8 mouse cellular contexts compared by ENCODE assay signal in the genomic region with DNA sequence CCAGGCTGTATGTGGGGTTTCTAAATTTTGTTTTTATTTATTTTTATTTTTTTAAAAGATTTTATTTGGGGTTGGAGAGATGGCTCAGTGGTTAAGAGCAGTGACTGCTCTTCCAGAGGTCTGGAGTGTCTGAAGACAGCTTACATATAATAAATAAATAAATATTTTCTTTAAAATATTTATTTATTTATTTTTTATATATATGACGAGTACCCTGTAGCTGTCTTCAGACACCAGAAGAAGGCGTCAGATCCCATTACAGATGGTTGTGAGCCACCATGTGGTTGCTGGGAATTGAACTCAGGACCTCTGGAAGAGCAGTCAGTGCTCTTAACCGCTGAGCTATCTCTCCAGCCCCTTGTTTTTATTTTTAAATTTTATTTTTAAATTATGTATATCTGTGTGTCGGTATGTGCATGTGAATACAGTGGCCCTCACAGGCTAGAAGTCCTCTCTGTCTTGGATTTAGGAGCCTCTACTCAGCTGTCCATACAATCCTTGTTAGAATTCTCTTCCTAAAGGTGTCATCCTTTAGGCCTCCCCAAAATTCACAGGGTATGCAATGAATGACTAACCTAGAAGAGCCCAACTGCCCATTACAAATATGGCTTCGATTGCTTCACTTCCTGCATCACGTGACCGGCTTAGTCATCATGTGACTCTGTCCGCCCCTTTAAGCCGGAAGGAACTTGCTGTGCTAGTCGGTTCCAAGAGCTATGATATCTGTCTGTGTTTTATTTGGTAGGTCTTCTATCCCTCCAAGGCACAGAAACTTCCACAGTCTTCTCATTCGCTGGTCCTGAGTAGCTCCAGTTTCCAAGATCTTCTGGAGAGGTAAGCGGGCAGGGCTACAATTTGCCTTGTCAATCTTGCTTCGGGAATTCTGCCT. TPM values are rescaled to one million over a fixed set of nuclear protein-coding genes. Genes with fewer than 3 reads are reported as not detected.
DNase-seq lines count a peak whose midpoint lies in the region; ATAC-seq and TF ChIP-seq lines count a peak whose summit lies in the region.

A gene (plus strand): TSS at position 676 of the 889 bp plus-strand sequence.

- TF ChIP-seq CTCF in cerebellum, adult 2 months (IDR thresholded peaks at IDR 0.05; ENCODE audit: borderline replicate concordance, insufficient read depth, low read depth, low read length), result no peak
- no peak for TF ChIP-seq CTCF in forebrain, postnatal 0 days (IDR thresholded peaks at IDR 0.05; ENCODE audit: low read depth)

- H3K27ac ChIP-seq in cerebellum, adult 2 months (ENCODE audit: insufficient read depth, low read length), result no peak within 1 kb of the TSS
- peak within 1 kb of the TSS; percentile 66 for H3K27ac ChIP-seq in forebrain, postnatal 0 days (ENCODE audit: low read depth, low read length)
- 0 out of 2 replicates have a peak within 1 kb of the TSS, but pooled peaks have one; percentile 3 for H3K27ac ChIP-seq in lung, embryonic 16.5 days (ENCODE audit: low read length)

- peak within 1 kb of the TSS; percentile 72 for H3K4me3 ChIP-seq in cerebellum, adult 2 months (replicated peaks; ENCODE audit: insufficient read depth, low read depth, low read length)
- peak within 1 kb of the TSS; percentile 58 for H3K4me3 ChIP-seq in forebrain, postnatal 0 days (ENCODE audit: low read depth, low read length)
- peak within 1 kb of the TSS; percentile 60 for H3K4me3 ChIP-seq in lung, embryonic 16.5 days (ENCODE audit: low read length)

- H3K4me1 ChIP-seq in cerebellum, adult 2 months (ENCODE audit: control insufficient read depth, insufficient read depth, low read length), result no peaks in the 10 kb centered on the region; the same call in 1 of the 2 replicates
- H3K4me1 ChIP-seq in forebrain, postnatal 0 days (ENCODE audit: insufficient read depth), result peaks cover 4% of the 10 kb centered on the region
- peaks cover 4% of the 10 kb centered on the region for H3K4me1 ChIP-seq in lung, embryonic 16.5 days (replicated peaks; ENCODE audit: control insufficient read depth, insufficient read depth, low read length)

- TF ChIP-seq POLR2A in cerebellum, adult 2 months (IDR thresholded peaks at IDR 0.05; ENCODE audit: borderline replicate concordance, insufficient read depth, low read length), result peak; percentile 50; the same call in 1 of the 2 replicates

- peak; percentile 95 for DNase-seq in MEL-GATA-1-ER (ENCODE audit: extremely low read depth, low read depth)
- peak; percentile 86 to 89 for DNase-seq in cerebellum, adult 2 months
- DNase-seq in forebrain, postnatal 0 days, result peak; percentile 96
- DNase-seq in layer of hippocampus, adult 9-10 months (ENCODE audit: low spot score), result peak; percentile 85
- DNase-seq in ovary, postnatal 10 days (ENCODE audit: low spot score), result peak; percentile 72
- DNase-seq in thymus, postnatal 10 days (ENCODE audit: low spot score in 2 of 2), result peak; percentile 75 to 86

- 21% methylated on average over 13 of the region's 13 CpGs for WGBS in cerebellum, adult 2 months
- WGBS in forebrain, postnatal 0 days, result 24% methylated on average over 13 of the region's 13 CpGs
- 21% methylated on average over 13 of the region's 13 CpGs for WGBS in lung, embryonic 16.5 days

- peak within 1 kb of the TSS; percentile 66 for H3K9ac ChIP-seq in forebrain, postnatal 0 days
- peak within 1 kb of the TSS; percentile 73 for H3K9ac ChIP-seq in lung, embryonic 16.5 days (ENCODE audit: low read length)

- ATAC-seq in forebrain, postnatal 0 days, result peak; percentile 94
- peak; percentile 88 to 89 for ATAC-seq in hematopoietic stem cell, adult 5-6 weeks (replicated peaks in 1 of 2; ENCODE audit: insufficient read depth in 1 of 2, low FRiP score in 2 of 2, low TSS enrichment in 1 of 2, low read depth in 1 of 2, poor library complexity in 2 of 2, severe bottlenecking in 2 of 2)
- ATAC-seq in lung, embryonic 16.5 days (ENCODE audit: low read depth), result peak; percentile 91

- H3K27me3 ChIP-seq in cerebellum, adult 2 months (ENCODE audit: control insufficient read depth, insufficient read depth, low read length), result no peaks in the 10 kb centered on the region
- no peaks in the 10 kb centered on the region for H3K27me3 ChIP-seq in forebrain, postnatal 0 days (ENCODE audit: insufficient read depth, low read length)
- H3K27me3 ChIP-seq in lung, embryonic 16.5 days (ENCODE audit: control insufficient read depth, insufficient read depth, low read depth, low read length), result no peaks in the 10 kb centered on the region

- H3K36me3 ChIP-seq in forebrain, postnatal 0 days (ENCODE audit: insufficient read depth), result peaks cover 28% of the 10 kb centered on the region
- no peaks in the 10 kb centered on the region; the same call in 1 of the 2 replicates for H3K36me3 ChIP-seq in lung, embryonic 16.5 days (ENCODE audit: control insufficient read depth, insufficient read depth, low read length)

- peak within 1 kb of the TSS; percentile 70 for H3K4me2 ChIP-seq in forebrain, postnatal 0 days (ENCODE audit: low read depth)
- peak within 1 kb of the TSS; percentile 82 for H3K4me2 ChIP-seq in lung, embryonic 16.5 days (ENCODE audit: low read depth, low read length)

- H3K9me3 ChIP-seq in forebrain, postnatal 0 days (ENCODE audit: low read length), result no peaks in the 10 kb centered on the region
- no peaks in the 10 kb centered on the region for H3K9me3 ChIP-seq in lung, embryonic 16.5 days (ENCODE audit: control insufficient read depth, low read length)

RNA-seq across cellular contexts. Expression of the gene that starts here (rescaled TPM):
- 69.2 and 69.8 TPM in 2 replicates for polyA plus RNA-seq in cerebellum, adult 2 months (2012; rRNA removed)
- 46.9 and 51.1 TPM in 2 replicates for total RNA-seq in forebrain, postnatal 0 days (2014; rRNA removed)
- 40.4 and 41.7 TPM in 2 replicates for polyA plus RNA-seq in forebrain, postnatal 0 days (2015; fragmentation: Nextera tagmentation; extraction: Ambion mirVana)
- total RNA-seq in hematopoietic stem cell, adult 5-6 weeks (2017), result 33.2 and 43.8 TPM in 2 replicates
- 46.4 and 47.1 TPM in 2 replicates for polyA plus RNA-seq in lung, embryonic 16.5 days (2015; fragmentation: Nextera tagmentation; extraction: Ambion mirVana)
